Mouse (Mus musculus): ENCODE results near the gene Trub2.
"Not testable (repeated sequence)": the region's sequence is repeated elsewhere in the genome, so short reads cannot be mapped to it uniquely, and the experiment has no call there.

Trub2 gene

GRCm38 (mm10) chr2:29787937-29788681 is at the start of gene Trub2:
Gene Trub2, minus strand, starts transcription at chr2:29788502.
- peak; percentile 90 for DNase-seq

- no peak for DNase-seq
Measured at GRCm38 (mm10) chr2:29835391-29835899, 47.1 kb upstream of the Trub2 start.

- no peak for DNase-seq
Measured at GRCm38 (mm10) chr2:29833796-29834195, 45.5 kb upstream of the Trub2 start.

DNA sequence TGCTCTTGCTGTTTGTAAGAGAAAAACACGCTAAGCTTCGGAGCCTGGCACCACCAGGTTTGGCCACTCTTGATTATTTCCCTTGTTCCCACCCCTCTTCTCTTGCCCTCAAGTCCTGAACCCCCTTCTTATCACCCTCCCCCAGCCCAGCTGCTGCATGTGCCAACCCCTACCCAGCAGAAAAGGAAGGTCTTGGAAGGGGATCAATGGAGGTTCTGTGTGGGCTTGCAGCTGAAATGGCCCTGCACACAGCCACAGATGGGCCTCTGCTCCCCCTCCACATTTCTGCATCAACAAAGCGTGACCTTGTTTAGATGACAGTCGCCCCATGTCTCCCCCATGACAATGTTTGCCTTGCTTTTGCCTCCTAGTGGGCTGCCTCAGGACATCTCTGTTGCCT is 42.8 kb upstream of the Trub2 start:
- DNase-seq = no peak

- DNase-seq = no peak
Measured at GRCm38 (mm10) chr2:29827709-29828024, 39.4 kb upstream of the Trub2 start.

DNA sequence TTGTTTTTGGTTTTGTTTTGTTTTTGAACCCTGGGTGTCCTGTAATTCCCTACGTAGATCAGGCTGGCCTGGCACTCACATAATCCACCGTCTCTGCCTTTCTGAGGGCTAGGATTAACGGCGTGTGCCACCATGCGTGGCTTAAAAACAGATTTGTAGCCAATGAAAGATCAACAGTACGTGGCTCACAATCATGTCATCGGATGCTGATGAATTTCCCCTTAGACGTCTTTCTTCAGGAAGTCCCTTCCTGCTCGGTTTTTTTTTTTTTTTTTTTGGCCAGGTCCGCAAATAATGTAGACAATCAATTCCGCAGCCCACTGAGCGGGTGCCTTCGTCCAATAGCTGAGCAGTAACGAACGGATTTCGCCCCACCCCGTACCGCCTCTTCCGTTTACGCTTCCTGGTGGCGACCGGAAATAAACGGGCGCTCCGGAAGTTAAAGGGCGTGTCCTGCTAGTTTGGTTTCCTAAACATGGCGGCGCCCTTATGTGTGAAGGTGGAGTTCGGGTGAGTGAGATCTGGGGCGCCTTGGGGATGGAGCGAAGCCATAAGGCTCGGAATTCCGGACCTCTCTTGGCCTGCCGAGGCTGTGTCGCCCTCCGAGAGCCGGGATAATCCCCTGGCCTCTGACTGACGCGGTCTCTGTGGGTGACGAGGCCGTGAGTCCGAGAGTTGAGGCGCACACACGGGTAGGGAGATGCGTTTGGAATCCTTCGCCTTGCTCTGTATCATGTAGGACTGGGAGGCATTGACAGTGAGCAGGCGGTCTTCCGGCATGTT is 38.8 kb upstream of the Trub2 start:
- DNase-seq = peak; percentile 96

GRCm38 (mm10) chr2:29826318-29826925 is 38.1 kb upstream of the Trub2 start:
- DNase-seq = no peak

- peak; percentile 64 for DNase-seq
Measured at GRCm38 (mm10) chr2:29820025-29820817, 31.9 kb upstream of the Trub2 start, which contains the start of gene Urm1. Gene Urm1, plus strand, starts transcription at chr2:29820075.

DNA sequence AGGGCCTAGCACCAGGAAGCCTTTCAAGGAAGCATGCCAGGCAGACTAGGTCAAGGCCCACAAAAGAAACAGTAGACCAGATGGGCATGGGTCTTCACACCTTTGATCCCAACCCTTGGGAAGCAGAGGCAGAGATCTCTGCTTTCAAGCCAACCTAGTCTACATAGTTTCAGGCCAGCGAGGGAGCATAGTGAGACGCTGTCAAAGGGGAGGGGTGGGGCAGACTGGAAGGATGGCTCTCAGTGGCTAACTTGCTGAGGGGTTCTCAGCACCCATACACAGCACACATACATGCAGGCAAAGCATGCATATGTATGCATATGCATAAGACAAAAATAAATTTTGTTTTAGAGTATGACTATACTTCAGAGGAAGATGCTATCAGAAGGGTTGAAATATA is 31.1 kb upstream of the Trub2 start:
- no peak for DNase-seq

DNA sequence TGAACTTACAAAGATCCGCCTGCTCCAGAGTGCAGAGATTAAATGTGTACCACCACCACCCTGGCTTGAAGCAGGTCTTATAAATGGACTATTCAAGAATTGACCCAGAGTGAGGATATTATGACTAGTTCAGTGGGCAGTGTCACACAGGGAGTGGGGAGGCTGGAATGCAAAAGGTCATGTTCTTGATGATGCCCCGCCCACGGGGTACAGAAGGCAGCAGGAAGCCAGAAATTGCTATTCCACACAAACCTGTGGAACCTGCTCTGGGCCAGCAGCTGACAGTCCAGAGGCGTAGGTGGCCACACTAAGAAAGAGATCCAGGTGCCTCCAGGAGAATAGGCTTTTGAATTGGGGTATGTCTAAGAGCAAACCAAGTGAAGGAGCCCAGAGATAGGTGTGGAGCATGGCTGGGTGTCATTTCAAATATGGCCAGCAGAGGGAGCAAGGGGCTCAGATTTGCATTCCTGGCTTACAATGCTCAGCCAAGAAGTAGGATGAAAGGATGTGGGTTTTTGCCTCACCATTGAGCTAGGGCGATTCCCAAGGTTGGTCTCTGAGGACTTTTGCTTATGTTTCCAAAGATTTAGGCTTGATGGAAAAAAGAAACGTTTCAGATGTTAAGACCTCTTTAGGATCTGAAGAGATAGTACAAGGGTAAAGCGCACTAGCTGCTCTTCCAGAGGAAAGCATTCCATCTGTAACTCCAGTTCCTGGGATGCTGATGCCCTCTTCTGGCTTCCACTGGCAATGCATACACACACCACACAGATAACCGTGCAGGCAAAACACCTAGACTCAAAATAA is 29.3 kb upstream of the Trub2 start:
- peak; percentile 84 for DNase-seq

GRCm38 (mm10) chr2:29815678-29816371 is 27.5 kb upstream of the Trub2 start:
- DNase-seq = no peak

- DNase-seq = no peak
Measured at GRCm38 (mm10) chr2:29803400-29803831, 15.1 kb upstream of the Trub2 start.

DNA sequence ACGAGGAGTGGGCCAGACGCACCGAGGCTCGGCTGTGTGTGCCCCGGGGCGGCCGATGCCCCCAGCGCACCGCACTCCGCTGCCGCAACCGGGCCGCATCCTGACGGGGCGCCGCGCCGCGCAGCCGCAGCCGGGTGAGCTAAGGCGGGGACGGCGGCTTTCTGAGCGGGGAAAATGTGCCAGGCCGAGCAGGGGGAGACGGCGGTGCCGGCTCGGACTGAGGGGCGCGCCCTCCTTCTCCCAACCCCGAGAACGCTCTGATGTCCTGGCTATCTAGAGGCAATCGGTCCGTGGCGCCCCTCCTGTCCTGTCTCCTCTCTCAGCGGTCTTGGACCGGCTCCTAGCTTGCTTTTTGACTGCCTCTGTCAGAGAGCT is 14.5 kb upstream of the Trub2 start:
- DNase-seq = no peak

- DNase-seq = peak; percentile 96
Measured at GRCm38 (mm10) chr2:29802075-29802826, 13.9 kb upstream of the Trub2 start, which contains the start of gene Slc27a4. Gene Slc27a4, plus strand, starts transcription at chr2:29802634.

DNA sequence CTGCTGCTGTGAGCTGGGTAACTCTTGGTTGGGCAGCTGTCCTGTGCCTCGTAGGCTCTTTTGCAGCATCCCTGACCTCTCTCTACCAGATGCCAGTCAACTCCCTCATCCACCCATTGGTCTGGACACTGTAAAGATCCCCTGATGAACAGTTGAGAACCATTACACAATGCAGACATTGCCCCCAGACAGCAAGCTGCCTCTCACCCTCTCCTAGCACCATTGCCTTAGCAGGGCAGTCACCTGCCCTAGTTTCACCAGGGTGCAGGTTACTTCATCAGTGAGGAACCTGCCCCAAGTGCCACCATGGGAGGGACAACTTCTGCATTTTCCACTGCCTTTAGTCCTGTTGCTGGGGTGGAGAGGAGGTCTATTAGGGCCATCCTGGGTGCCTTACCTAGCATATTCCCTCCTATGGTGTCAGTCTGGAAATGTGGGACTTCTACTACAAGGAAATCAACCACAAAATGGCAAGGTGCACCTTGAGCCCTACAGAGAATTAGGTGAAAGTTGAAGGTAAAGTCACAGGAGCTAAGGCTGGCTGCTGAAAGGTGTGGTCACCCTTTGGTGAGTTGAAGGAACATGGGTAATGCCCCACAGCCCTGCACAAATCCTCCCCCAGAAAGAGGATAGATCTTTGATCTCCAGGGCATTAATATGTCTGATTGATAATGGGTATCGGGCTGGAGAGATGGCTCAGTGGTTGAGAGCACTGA is 4.6 kb upstream of the Trub2 start:
- no peak for DNase-seq

DNA sequence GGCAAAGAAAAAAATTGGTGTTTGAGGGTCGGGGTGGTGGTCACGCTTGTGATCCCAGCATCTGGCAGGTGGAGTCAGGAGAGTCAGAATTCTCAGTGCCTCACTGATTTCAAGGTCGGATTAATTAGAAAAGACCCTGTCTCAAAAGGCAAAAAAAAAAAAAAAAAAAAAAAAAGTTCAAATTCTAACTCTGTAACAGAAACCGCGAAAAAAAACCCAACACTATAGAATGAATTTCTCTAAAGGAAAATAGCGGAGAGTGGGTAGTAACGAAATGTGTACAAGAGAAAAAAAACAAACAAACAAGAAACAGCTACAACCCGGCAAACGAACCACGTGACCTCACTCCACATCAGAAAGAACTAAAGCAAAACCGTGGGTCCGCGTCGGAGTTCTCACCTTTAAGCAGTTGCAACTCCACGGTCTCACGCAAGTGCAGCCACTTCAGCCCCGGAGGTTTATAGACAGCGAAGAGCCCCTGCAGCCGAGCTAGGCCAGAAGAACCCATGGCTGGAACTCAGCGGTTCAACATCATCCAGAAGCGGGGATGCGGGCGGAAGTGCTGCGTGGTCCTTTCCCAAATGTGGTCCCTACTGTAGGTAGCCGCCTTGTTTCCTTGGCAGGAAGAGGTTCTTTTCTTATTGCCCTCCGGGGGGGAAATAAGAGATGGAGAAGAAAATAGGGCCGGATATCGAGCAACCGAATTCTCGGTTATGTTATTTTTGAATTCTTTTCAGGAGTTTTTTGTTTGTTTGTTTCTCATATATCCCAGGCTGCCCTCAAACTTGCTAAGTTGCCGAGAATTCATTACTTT is 991 bp downstream of the Trub2 start, which contains the start of gene Coq4:
Coq4 (plus strand) TSS at position 390 of the 814 bp plus-strand sequence.
- DNase-seq = peak; percentile 87

GRCm38 (mm10) chr2:29784290-29784689 is 4.0 kb downstream of the Trub2 start:
- no peak for DNase-seq

DNA sequence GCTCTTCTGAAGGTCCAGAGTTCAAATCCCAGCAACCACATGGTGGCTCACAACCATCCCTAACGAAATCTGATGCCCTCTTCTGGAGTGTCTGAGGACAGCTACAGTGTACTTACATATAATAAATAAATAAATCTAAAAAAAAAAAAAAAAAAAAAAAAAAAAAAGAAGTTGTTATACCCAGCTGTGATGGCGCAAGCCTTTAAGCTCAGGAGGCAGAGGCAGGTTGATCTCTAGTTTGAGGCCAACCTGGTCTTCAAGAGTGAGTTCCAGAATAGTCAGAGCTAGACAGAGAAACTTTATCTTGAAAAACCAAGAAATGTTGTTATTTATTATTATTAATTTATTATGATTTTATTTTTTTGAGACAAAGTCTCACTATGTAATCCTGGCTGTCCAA is 7.0 kb downstream of the Trub2 start:
- not testable (repeated sequence) for DNase-seq

DNA sequence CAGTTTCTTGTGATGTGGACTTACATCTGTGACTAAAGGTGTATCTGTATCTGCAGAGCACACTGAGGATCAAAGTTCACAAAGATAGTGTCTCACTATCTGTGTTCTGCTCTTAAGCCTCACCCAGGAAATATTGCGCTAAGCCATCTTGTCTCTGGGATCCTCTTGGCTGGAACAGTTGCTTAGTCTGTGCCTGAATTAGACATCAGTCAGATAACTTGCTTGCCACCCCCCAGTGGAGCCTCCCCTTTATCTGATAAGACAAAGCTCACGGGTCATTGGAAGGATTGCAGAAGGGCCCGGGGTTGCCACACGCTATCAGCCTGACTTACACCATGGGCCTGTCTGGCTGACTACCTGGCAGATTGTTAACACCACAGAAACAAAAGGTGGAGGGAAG is 15.0 kb downstream of the Trub2 start:
- no peak for DNase-seq

Measured in right cerebral cortex, postnatal 25 days (tissue).